Mouse (Mus musculus): Measurements from ENCODE around the gene Klk1b4. TPM values are rescaled to one million over a fixed set of nuclear protein-coding genes. Genes with fewer than 3 reads are reported as not detected.

Gene Klk1b4
- polyA plus RNA-seq, 1 experiment from 2014 or later, result not detected

- no peak for ATAC-seq
- Histone ChIP-seq H3K27me3 (peaks cover 15% of the 10 kb centered on the region; the same call in 1 of the 2 replicates), H3K4me3 (replicated peaks) (no peak overlapping the region)
These were observed 53.2 kb downstream of the Klk1b4 start for GRCm38 (mm10) chr7:44260410-44260809.

GRCm38 (mm10) chr7:44261147-44261546 is 53.9 kb downstream of the Klk1b4 start, which contains the start of gene Gm15517:
TSS of gene Gm15517 (plus strand) at chr7:44261447.
- Histone ChIP-seq H3K36me3 (no peaks in the 10 kb centered on the region), H3K9ac (replicated peaks) (peak within 1 kb of the TSS; percentile 19; the same call in 1 of the 2 replicates), H3K4me2 (replicated peaks) (no peak within 1 kb of the TSS), H3K4me1 (replicated peaks) (peaks cover 7% of the 10 kb centered on the region), H3K27ac (no peak within 1 kb of the TSS), H3K4me3 (replicated peaks) (no peak within 1 kb of the TSS), H3K27me3 (peaks cover 15% of the 10 kb centered on the region; the same call in 1 of the 2 replicates), H3K9me3 (no peaks in the 10 kb centered on the region)
- WGBS, result 47% methylated on average over 5 of the region's 5 CpGs
- no peak for ATAC-seq

More at GRCm38 (mm10) chr7:44260410-44260809, 53.2 kb downstream of the Klk1b4 start:
- no peak overlapping the region for H3K27ac ChIP-seq
- H3K9me3 ChIP-seq, result no peaks in the 10 kb centered on the region
- H3K4me2 ChIP-seq (replicated peaks), result no peak overlapping the region
- H3K4me1 ChIP-seq (replicated peaks), result peaks cover 7% of the 10 kb centered on the region
- no peaks in the 10 kb centered on the region for H3K36me3 ChIP-seq
- H3K9ac ChIP-seq (replicated peaks), result no peak overlapping the region
- 73% methylated on average over 6 of the region's 6 CpGs for WGBS

Other genes with a start within 250 kb of the Klk1b4 start
- not detected in 2 replicates for gene Klk1b1, start 240.7 kb upstream of the Klk1b4 start, polyA plus RNA-seq (2015; fragmentation: Nextera tagmentation; extraction: Ambion mirVana)
- not detected in 2 replicates for gene Klk1b9, start 231.4 kb upstream of the Klk1b4 start, polyA plus RNA-seq (2015; fragmentation: Nextera tagmentation; extraction: Ambion mirVana)
- not detected in 2 replicates for gene Klk1b11, start 211.6 kb upstream of the Klk1b4 start, polyA plus RNA-seq (2015; fragmentation: Nextera tagmentation; extraction: Ambion mirVana)
- not detected in 2 replicates for gene Klk1b26, start 195.3 kb upstream of the Klk1b4 start, polyA plus RNA-seq (2015; fragmentation: Nextera tagmentation; extraction: Ambion mirVana)
- not detected in 2 replicates for gene Klk1b27, start 155.1 kb upstream of the Klk1b4 start, polyA plus RNA-seq (2015; fragmentation: Nextera tagmentation; extraction: Ambion mirVana)
- gene Klk1b21, start 105.1 kb upstream of the Klk1b4 start, polyA plus RNA-seq (2015; fragmentation: Nextera tagmentation; extraction: Ambion mirVana), result not detected in 2 replicates
- not detected in 2 replicates for gene Klk1b22, start 94.8 kb upstream of the Klk1b4 start, polyA plus RNA-seq (2015; fragmentation: Nextera tagmentation; extraction: Ambion mirVana)
- not detected in 2 replicates for gene Klk1b16, start 70.7 kb upstream of the Klk1b4 start, polyA plus RNA-seq (2015; fragmentation: Nextera tagmentation; extraction: Ambion mirVana)
- gene Klk1b24, start 19.2 kb upstream of the Klk1b4 start, polyA plus RNA-seq (2015; fragmentation: Nextera tagmentation; extraction: Ambion mirVana), result not detected in 2 replicates
- not detected in 2 replicates for gene Klk1b3, start 9.2 kb upstream of the Klk1b4 start, polyA plus RNA-seq (2015; fragmentation: Nextera tagmentation; extraction: Ambion mirVana)
- not detected in 2 replicates for gene Klk1b5, start 8.5 kb downstream of the Klk1b4 start, polyA plus RNA-seq (2015; fragmentation: Nextera tagmentation; extraction: Ambion mirVana)
- gene Klk1, start 17.9 kb downstream of the Klk1b4 start, polyA plus RNA-seq (2015; fragmentation: Nextera tagmentation; extraction: Ambion mirVana), result not detected in 2 replicates
- gene Gm36864, start 28.7 kb downstream of the Klk1b4 start, polyA plus RNA-seq (2015; fragmentation: Nextera tagmentation; extraction: Ambion mirVana), result not detected in 2 replicates
- 1.5 and 1.6 TPM in 2 replicates for gene 1700028J19Rik, start 39.3 kb downstream of the Klk1b4 start, polyA plus RNA-seq (2015; fragmentation: Nextera tagmentation; extraction: Ambion mirVana)
- gene 2410002F23Rik, start 39.3 kb downstream of the Klk1b4 start, polyA plus RNA-seq (2015; fragmentation: Nextera tagmentation; extraction: Ambion mirVana), result 205 and 217 TPM in 2 replicates
- 0.09 TPM in 1 of 2 replicates, not detected in the other for gene Acp4, start 49.9 kb downstream of the Klk1b4 start, polyA plus RNA-seq (2015; fragmentation: Nextera tagmentation; extraction: Ambion mirVana)
- not detected in 2 replicates for gene Gm15517, start 54.0 kb downstream of the Klk1b4 start, polyA plus RNA-seq (2015; fragmentation: Nextera tagmentation; extraction: Ambion mirVana)
- gene Clec11a, start 99.5 kb downstream of the Klk1b4 start, polyA plus RNA-seq (2015; fragmentation: Nextera tagmentation; extraction: Ambion mirVana), result 3.7 and 4.0 TPM in 2 replicates
- gene Shank1, start 102.8 kb downstream of the Klk1b4 start, polyA plus RNA-seq (2015; fragmentation: Nextera tagmentation; extraction: Ambion mirVana), result 26.0 and 26.4 TPM in 2 replicates
- gene Syt3, start 176.7 kb downstream of the Klk1b4 start, polyA plus RNA-seq (2015; fragmentation: Nextera tagmentation; extraction: Ambion mirVana), result 16.9 and 17.6 TPM in 2 replicates
- 0.70 and 1.4 TPM in 2 replicates for gene 1700008O03Rik, start 178.4 kb downstream of the Klk1b4 start, polyA plus RNA-seq (2015; fragmentation: Nextera tagmentation; extraction: Ambion mirVana)
- 15.7 and 16.4 TPM in 2 replicates for gene Lrrc4b, start 221.6 kb downstream of the Klk1b4 start, polyA plus RNA-seq (2015; fragmentation: Nextera tagmentation; extraction: Ambion mirVana)